Mouse (Mus musculus) gonadal fat pad, adult 2 months (tissue): Measurements from ENCODE around the gene Mgmt. TPM values are rescaled to one million over a fixed set of nuclear protein-coding genes. Genes with fewer than 3 reads are reported as not detected.

Experiments used
- DNase-seq: peaks from one replicate; pipeline ENCODE4 v3.0.0-alpha.2; 2012; ENCODE audit warnings: low read depth
- polyA plus RNA-seq: library from polyadenylated mRNA; depleted of rRNA; stranded (reverse); fragments of >200 nt; gene quantifications from 2 replicates; pipeline ENCODE4 v1.2.3, GENCODE M21; 2012

Mgmt gene
- polyA plus RNA-seq, 1 experiment, result 5.2 TPM

- no peak for DNase-seq
Measured at GRCm38 (mm10) chr7:137056126-137056525, 161.7 kb downstream of the Mgmt start.

- DNase-seq, result no peak
Measured at GRCm38 (mm10) chr7:137060488-137060887, 166.1 kb downstream of the Mgmt start.

- no peak for DNase-seq
Measured at GRCm38 (mm10) chr7:137061109-137061508, 166.7 kb downstream of the Mgmt start.

- DNase-seq, result no peak
Measured at GRCm38 (mm10) chr7:137064255-137064654, 169.8 kb downstream of the Mgmt start.

GRCm38 (mm10) chr7:137065408-137065807 lies 171.0 kb downstream of the Mgmt start:
- no peak for DNase-seq

- DNase-seq, result no peak
Measured at GRCm38 (mm10) chr7:137066211-137066610, 171.8 kb downstream of the Mgmt start.

- DNase-seq, result no peak
Measured at GRCm38 (mm10) chr7:137066997-137067396, 172.6 kb downstream of the Mgmt start.

GRCm38 (mm10) chr7:137067758-137068157 lies 173.3 kb downstream of the Mgmt start:
- no peak for DNase-seq

- no peak for DNase-seq
Measured at GRCm38 (mm10) chr7:137068796-137069195, 174.4 kb downstream of the Mgmt start.

- DNase-seq, result no peak
Measured at GRCm38 (mm10) chr7:137069768-137070167, 175.4 kb downstream of the Mgmt start.

GRCm38 (mm10) chr7:137071346-137071745 lies 176.9 kb downstream of the Mgmt start:
- DNase-seq, result no peak

GRCm38 (mm10) chr7:137073878-137074277 lies 179.5 kb downstream of the Mgmt start:
- no peak for DNase-seq

GRCm38 (mm10) chr7:137074324-137074723 lies 179.9 kb downstream of the Mgmt start:
- DNase-seq, result no peak

- no peak for DNase-seq
Measured at GRCm38 (mm10) chr7:137075301-137075700, 180.9 kb downstream of the Mgmt start.

- no peak for DNase-seq
Measured at GRCm38 (mm10) chr7:137080171-137080570, 185.8 kb downstream of the Mgmt start.

GRCm38 (mm10) chr7:137082171-137082570 lies 187.8 kb downstream of the Mgmt start:
- DNase-seq, result no peak

- DNase-seq, result no peak
Measured at GRCm38 (mm10) chr7:137084651-137085050, 190.2 kb downstream of the Mgmt start.

- peak; percentile 34 for DNase-seq
Measured at GRCm38 (mm10) chr7:137085969-137086606, 191.7 kb downstream of the Mgmt start.

GRCm38 (mm10) chr7:137087136-137087535 lies 192.7 kb downstream of the Mgmt start:
- DNase-seq, result no peak

GRCm38 (mm10) chr7:137088141-137088540 lies 193.7 kb downstream of the Mgmt start:
- no peak for DNase-seq

- no peak for DNase-seq
Measured at GRCm38 (mm10) chr7:137094551-137094950, 200.1 kb downstream of the Mgmt start.

GRCm38 (mm10) chr7:137095702-137096101 lies 201.3 kb downstream of the Mgmt start:
- no peak for DNase-seq

- DNase-seq, result no peak
Measured at GRCm38 (mm10) chr7:137099766-137100165, 205.4 kb downstream of the Mgmt start.

- no peak for DNase-seq
Measured at GRCm38 (mm10) chr7:137102606-137103195, 208.3 kb downstream of the Mgmt start.
